Mouse (Mus musculus) adipocyte (in vitro differentiated cells): ENCODE data around the gene Gm28308.
A peak's percentile ranks its signal among the peaks of the same experiment; 100 is the strongest.

Experiments
- DNase-seq: peaks from one replicate; pipeline ENCODE4 v3.0.0-alpha.2; 2016; ENCODE audit warnings: low spot score

The Gm28308 gene

DNA sequence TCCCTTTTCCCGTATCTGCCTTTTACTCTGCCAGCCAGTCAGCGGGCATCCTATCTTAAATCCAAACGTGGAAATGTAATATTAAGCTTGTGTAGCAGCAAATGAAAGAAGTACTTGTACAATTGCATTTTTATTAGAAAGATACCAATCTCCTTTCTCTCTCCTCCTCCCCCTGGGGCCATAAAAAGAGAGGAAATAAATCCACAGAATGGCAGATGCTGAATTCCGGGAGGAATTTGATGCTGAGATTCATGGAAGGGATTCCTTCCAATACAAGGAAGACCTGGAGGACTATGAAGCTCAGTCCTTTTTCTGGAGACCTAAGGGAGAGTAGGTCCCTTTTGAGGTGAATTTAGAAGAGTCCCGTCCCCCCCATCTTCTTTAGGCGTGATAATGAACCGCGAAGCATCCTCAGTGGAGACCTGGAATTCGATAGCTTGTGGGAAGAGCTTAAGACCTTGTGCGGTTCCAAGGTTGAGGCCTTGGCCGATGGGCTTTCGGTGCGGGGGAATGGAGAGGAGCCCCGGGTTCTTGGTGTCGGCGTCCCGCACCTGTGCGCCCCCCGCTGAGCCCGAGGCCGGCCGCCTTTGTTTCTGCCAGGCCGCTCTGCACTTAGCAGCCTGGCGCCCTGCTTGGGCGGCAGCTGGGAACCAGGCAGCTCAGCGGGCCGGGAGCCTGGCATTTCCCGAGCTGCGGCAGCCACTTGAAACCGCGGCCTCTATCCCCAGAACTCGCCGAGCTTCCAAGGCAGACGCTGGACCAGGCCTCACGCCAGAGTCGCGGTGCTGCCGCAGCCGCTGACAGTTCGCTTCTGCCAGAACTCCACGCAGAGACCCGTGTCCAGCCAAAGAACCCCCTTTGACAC, 44.7 kb downstream of the Gm28308 start:
- DNase-seq, result peak; percentile 81

DNA sequence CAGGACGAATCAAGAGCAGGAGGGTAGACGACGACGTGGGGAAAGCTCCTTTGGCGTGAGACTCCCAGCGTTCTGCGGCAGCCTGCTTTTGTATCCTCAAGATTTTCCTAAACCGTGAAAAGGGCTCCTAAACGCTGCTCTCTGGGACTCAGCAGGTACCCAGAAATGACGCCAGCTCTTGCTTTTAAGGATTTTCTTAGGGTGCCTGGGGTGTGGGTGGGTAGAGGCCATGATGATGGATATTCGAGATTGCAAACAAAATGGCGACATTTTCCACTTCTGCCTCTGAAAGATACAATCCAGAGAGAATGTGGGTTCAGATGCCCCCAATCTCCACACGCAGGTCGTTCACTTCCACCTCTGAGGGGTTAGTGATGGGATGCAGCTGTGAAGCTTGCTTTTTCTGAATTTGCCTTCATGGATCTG, 45.4 kb downstream of the Gm28308 start:
- DNase-seq, result no peak

DNA sequence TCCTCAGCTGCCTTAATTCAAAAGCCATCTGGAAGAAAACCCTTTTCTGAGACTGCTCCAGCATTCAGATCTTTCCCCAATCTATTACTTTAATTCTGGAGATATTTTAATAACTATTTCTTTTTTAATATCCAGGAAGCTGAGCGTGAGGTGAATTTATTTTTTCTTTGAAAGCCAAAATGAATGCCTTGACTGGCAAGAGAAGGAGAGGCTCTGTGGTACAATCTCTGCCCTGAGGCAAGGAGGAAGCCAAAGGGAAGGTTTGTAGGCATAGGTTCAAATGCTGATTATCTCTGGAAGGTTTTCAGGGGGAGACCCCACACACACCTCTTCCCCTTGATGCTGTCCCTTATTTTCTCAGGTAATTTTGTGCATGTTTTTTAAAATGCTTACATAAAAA, 46.0 kb downstream of the Gm28308 start:
- DNase-seq, result no peak

DNA sequence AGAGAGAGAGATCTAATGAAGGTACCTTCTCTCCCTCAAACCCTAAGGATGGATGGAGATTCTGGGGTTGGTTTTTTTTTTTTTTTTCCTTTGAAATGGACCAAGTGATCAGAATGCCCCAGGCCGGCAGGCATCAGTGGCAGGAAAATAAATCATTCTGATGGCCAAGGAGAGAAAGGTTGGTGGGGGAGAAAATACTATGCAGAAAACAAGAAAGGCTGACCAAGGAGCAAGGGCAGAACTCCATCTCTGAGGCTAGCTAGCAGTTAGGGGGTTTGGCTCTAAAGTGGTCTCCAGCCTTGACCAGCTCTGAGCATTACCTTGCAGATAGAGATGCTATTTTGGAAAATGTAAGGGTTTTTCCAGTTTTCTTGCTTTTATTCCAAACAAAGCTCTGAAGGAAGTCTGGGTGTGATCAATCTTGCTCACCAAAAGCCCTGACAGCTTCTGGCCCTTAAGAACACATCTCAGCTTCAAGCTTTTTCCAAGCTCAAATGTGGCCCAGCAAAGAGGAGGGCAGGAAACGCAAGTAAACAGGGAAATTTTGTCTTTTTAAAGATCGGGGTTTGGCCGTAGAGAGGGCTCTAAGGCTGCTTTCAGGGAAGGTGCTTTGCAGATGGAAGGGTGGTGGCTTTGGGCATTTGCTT, 46.6 kb downstream of the Gm28308 start:
- peak; percentile 47 for DNase-seq

DNA sequence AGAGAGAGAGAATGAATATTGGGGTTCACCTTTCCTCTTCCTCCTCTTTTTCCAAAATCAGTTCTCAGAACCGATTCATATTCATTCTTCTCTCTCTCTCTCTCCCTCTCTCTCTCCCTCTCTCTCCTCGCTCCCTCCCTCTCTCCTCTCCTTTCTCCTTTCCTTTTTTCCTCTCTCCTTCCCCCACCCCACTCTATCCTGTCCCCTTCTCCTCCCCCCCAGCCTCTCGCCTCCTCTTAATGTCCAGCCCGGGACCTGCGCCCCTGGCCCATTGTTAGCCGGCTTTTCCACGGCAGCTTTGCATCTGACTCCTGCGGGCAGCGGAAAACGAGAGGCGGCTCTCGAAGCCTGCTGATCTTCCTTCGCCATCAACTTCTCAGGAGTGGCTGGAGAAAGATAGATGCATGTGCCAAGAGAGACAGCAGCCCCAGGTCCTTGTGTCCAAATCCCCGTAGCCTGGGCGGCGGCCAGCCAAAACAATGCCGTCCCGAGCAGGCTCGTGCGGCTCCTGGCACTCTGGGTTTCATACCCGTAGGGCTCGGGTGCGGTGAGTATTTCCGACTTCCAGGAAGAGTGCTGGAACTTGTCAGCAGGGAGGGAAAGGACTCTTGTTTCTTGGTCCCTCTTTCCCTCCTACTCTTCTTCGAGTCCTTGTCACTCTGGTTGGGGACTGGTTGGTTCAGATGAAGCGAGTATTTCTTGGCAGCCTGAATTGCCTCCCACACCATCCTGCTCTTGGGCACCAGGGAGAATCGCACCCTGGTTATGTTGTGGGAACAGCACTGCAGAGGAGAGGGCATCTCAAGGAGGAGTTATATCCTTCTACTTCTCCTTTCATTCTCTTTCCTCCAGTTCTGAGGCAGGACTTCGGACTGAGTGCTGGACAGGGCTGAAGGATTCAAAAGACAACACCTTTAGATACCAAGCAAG, 47.4 kb downstream of the Gm28308 start:
- DNase-seq, result peak; percentile 78

DNA sequence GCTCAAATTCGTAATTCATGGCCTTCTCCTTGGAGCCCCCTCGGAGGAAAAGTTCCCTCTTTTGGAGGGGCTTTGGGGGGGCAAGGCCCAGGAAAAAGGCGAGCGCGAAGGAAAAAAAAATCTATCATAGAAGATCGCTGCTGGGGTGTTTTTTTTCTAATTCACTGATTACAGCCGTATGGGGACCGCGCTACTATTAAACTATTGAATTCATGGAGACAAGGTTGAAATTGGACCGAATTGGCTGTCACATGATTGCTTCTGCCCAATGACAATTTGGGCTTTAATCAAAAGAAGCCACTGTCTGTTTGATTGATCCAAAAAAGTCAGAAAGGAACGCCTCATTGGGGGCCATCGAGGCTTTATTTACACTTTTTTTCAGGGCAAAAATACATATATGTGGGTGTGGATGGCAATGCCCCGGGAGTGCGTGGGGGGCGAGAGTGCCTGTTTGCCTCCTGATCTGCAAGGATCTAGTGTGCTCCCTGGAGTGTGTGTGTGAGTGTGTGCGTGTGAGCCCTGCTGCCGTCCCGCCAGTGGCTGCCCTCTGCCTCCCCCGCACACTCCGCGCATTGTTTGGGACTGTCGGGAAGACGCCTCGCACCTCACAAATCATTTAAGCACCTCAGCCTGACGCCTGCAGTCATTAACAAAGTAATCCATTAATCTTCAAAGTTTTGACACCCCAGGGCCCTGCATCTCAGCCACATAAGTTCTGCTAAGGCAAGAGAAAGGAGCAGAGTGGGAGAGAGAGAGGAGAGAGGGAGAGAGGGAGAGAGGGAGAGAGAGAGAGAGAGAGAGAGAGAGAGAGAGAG, 48.3 kb downstream of the Gm28308 start, which contains the start of gene Hoxa2:
Hoxa2 (minus strand) TSS at position 206 of the 815 bp plus-strand sequence.
- DNase-seq, result peak; percentile 85

DNA sequence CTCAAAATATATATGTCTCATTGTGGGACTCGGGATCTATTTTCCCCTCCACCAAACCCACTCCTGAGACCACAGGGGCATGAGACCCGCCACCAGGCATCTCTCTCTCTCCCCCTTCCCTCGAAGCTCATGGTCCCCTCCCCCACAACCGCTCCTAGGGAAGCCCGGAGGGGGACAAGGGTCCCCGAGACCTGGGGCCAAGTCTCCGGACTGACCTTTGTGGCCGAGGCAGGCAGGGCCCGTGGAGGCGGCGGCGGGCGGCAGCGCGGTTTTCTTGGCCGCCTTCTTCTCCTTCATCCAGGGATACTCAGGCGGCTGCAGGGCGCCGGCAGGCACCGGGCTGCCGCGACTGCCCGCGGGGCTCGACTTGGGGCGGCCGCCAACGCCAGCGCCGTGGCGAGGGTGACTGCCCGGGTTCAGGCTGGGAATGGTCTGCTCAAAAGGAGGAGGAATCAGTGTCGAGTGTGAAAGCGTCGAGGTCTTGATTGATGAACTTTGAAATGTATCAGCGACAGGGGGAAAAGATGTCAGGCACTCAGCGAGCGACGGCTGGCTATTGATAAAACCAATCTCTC, 49.0 kb downstream of the Gm28308 start:
- peak; percentile 66 for DNase-seq

DNA sequence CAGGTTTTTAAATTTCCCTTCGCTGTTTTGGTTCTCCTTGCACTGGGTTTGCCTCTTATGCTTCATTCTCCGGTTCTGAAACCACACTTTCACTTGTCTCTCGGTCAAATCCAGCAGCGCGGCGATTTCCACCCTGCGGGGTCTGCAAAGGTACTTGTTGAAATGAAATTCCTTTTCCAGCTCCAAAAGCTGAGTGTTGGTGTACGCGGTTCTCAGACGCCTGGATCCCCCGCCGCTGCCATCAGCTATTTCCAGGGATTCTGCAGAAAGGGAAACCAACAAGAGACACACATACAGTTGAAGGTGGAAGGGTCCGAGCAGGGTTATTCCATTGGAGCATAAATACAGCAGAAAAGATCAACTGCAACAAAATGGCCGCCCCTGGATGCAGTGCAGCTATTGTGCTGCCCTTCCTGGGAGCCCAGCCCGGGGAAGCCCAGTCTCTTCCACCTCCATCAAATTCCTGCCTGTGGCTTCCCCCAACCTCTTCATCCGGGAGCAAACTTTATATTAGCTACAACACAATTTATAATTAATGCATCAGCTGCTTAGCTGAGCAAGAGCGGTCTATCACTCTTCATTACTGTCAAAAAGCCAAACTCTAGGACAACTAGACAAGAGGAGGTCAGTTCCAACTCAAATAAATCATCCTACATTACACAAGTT, 49.6 kb downstream of the Gm28308 start:
- peak; percentile 75 for DNase-seq

DNA sequence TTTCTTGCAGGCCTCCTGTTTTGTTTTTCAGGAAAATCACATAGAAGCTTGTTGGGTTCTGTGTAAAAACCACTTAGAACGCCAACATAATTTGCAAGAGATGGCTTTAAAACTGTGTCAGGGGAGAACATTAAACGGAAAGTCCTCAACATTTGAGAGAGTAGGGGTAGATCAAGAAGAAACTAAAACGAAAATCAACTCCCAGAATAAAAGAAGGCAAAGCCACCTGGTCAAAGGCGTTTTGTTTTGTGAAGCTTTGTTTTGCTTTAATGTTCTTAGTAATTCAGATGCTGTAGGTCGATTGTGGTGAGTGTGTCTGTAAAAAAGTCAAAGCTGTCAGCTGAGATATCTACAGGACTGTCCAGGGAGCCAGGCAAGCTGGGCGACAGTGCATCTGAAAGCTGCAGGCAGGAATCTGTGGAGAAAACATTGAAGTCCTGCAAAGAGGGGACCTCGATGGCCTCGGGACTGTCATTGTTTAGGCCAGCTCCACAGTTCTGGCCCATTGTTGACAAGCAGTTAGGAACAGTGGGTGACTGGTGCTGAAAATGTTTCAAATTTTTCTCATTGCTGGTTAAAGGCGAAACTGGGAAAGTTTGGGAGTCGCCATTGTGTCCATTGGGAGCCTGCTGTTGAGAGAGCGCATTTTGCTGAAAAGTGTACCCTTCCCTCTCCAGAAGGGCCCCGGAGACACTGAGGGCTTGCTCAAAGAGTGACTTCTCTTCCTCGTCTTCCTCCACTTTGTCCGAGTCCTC, 50.4 kb downstream of the Gm28308 start:
- DNase-seq, result peak; percentile 73

DNA sequence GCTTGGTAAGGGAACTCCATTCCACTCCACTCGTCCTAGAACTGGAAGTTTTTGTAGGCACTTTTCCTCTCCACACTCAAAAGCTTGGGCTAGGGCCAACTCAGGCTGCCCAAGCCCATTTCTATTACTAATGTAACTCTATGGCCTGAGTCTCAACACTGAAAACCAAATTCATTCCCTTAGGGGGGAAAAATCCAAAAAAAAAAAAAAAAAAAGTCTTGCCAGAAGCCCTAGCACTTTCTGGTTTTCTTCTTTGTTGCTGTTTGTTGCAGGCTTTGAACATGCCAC, 51.1 kb downstream of the Gm28308 start:
- no peak for DNase-seq

DNA sequence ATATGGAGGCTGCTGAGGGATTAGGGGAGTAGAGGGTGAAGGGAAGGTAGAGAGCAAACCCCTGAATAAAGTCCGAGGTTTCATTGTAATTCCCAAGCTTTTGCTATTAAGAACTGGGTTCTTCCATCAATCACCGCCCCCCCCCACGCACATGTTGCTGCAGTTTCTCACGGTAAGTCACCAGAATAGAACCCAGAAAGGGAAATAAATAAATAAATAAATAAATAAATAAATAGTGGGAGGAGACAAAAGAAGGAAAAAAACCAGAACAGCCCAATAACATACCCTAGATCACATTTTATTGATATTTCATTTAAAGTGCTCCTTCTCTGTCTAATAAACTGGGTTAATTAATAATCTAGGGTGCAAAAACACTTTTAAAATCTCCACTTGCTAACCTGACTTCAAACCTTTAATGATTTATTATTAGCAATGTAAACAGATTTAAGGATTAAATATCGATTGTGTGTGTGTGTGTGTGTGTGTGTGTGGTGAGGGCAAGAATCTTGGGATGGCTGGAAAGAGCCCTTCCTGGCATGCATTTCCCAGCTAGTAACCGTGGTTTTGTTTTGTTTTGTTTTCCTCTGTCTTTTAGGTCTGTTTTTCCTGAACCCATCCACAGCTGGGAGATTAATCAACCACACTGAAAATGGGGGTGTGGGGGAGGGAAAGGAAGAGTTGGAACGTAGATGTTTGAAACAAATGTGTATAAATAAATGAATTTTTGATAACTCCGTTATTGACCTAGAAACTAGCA, 51.6 kb downstream of the Gm28308 start:
- DNase-seq, result peak; percentile 82

DNA sequence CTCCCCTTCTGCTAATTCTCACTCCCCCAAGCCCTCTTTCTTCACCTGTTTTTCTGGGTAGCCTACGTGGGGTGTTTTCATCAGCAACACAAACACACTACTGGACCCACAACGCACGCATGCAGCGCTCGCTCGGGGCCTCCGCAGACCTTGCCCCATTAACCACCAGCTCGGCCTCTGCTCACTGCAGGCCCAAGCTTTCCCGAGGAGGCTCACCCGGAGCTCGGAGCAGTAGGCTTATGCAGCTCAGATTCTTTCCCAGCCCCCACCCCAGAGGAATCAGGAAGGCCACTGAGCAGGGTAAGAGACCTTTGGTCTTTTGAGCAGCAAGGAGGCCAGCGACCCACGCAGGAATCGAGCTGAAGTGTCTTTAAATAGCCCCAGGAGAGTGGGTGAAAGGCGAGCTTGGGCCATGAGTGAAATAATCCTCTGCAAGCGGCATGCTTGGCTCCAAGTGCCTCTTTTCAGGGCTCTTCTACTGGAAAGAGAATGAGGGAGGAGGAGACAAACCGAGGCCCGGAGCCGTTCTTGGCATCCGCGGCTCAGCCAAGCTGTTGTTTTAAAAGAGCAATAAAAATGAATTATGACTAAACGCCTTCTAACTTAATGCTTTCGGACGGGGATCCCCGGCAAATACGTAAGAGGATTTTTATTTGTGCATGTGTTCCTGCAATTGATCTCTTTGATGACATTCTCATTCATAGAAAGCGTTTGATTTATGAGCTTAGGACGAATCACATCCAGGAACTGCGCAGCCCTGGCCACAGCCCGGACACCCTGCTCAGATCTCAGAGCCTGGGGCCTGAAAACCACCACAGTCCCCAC, 52.4 kb downstream of the Gm28308 start:
- DNase-seq, result peak; percentile 99

DNA sequence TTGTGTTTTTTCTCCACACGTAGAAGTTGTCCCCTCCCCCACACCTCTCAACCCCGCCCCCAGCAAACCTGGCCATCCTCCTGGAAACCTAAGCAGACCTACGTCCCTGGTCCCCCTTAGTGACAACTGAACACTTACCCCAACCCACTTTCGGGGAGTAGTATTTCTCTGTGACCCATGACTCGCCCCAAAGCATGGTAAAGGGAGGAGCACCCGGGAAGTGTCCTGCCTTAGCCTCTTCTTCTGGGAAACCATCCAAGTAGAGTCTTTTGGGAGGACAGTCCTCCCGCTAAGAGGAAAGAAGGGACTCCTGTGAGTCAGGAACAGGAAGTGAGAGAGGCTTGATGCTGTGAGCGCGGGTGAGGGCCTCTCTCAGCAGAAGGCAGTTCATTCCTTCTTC, 53.2 kb downstream of the Gm28308 start:
- peak; percentile 97 for DNase-seq

DNA sequence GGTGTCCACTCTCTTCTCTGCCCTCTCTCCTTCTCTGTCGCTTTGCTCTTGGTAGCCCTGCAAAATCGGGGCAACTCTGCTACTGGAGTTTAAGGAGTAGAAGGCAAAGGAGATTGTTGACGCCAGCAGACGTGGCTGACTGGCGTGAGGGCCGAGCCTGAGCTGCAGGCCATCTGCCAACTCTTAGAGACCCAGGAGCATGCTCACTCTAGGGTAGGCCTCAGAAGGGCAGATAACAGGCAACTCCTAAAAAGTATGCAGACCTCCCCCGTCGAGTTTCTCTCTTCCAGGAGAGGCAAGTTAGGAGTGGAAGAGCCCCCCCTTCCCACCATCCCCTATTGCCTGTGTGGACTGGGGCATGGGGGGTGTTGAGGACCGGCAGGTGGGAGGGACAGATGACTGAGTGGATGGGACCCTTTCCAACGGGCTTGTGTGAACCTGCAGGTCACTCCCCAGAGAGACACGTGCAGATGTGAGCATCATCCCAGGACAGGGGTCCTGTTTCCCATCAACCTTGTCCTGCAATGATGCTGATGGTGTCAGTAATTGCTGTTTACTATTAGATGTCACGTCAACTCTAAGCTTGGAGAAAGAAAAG, 53.9 kb downstream of the Gm28308 start:
- peak; percentile 91 for DNase-seq

DNA sequence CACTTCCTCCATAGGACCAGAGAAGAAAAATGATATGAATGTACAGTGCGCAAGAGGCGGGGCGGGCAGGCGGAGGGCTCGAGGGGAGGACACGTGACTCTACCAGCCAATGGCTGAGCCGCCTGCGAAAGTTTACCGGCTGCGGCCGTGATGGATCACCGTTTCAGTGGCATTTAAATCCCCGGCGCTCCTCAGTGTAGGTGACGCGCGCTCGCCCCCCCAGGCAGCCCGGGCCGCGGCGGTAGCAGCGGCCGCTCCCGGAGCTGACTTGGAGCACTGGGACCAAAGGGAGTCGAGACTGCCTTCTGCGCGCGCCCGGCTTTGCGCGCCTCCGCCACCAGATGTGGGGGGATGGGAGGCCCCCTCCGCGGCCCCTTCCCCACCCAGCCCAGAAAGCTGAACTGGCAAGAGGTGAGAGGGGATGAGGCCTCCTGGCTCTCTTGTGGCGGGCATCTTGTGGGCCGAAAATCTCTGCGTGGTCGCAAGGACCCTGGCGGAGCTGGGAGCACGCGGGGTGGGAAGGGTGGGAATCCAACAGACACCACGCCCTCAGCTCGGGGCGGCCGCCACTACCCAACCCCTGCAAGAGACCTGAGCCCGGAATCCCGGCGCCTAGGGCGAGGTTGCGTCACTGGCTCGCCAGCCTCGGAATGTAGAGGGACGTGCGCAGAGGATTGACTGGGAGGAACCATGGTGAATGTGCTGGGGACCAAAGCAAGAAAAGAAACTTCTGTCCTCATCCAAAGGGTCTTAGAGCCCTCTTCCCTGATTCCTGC, 54.7 kb downstream of the Gm28308 start, which contains the start of gene Hoxa1:
Hoxa1 (minus strand) TSS at position 42 of the 776 bp plus-strand sequence.
- peak; percentile 87 for DNase-seq

DNA sequence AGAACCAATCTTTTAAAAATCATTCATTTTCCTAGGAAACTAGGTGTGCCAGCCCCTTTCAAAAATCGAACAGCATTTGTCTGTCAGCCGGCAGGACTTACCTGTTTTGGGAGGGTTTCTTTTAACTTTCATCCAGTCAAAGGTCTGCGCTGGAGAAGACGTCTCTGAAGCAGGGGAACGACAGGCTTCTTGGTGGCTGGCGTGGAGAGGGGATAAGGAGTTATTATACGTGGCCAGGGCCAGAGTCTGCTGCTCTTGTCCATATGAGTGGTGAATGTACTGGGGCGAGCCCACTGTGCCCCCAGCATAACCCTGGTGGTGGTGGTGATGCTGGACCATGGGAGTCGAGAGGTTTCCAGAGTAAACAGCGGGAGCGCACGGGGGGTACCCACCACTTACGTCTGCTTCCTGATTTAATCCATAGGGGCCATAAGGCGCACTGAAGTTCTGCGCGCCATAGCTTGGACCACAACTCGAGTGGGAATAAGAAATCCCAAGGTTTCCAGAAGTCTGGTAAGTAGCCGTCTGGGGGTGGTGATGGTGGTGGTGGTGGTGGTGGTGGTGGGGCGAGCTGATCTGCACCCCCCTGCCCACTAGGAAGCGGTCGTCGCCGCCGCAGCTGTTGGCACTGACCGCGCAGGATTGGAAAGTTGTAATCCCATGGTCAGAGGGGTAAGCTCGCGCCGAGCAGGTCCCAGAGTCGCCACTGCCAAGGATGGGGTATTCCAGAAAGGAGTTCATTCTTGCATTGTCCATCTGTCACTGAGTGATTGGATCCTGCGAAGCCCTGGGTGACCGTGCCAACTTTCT, 55.5 kb downstream of the Gm28308 start:
- DNase-seq, result no peak
